Mouse (Mus musculus) heart, adult 18-20 months (tissue): ENCODE results near the gene Prss30. TPM values are rescaled to one million over a fixed set of nuclear protein-coding genes. Genes with fewer than 3 reads are reported as not detected.

Experiments
- microRNA-seq, 2 experiments: library from miRNA; unstranded; fragments of <30 nt; microRNA quantifications; one replicate each; pipeline ENCODE4 v1.2.0; 2022
- total RNA-seq, 2 experiments: library from RNA; stranded (reverse); gene quantifications; 2 replicates each; pipeline ENCODE4 v1.2.3; 2021

Gene Prss30
- total RNA-seq, 2 experiments from 2014 or later, result not detected

Small RNA genes within 50 kb of the gene (microRNA-seq; reads per million reads assigned to microRNA genes)
- 0 reads per million in 2 experiments for gene Gm27700

Other genes starting within 250 kb of the Prss30 start
- gene Paqr4, start 239.7 kb downstream of the Prss30 start, total RNA-seq, result 10 to 100 TPM; 22.9 to 29.2 TPM
- under 1 TPM; 0.15 to 0.18 TPM for gene Kremen2, start 234.7 kb downstream of the Prss30 start, total RNA-seq
- gene Flywch1, start 209.0 kb downstream of the Prss30 start, total RNA-seq, result 10 to 100 TPM; 38.1 to 40.7 TPM
- under 1 TPM in 1 of 2 experiments, not detected in 1; 0.55 TPM for gene Flywch2, start 194.5 kb downstream of the Prss30 start, total RNA-seq
- 100 to 1,000 TPM; 125 to 153 TPM for gene Srrm2, start 190.0 kb downstream of the Prss30 start, total RNA-seq
- gene Elob, start 151.4 kb downstream of the Prss30 start, total RNA-seq, result 100 to 1,000 TPM; 357 to 360 TPM
- not detected for gene Prss33, start 144.5 kb downstream of the Prss30 start, total RNA-seq
- gene Prss32, start 136.7 kb downstream of the Prss30 start, total RNA-seq, result not detected
- not detected for gene Prss41, start 136.4 kb downstream of the Prss30 start, total RNA-seq
- not detected for gene Prss21, start 112.5 kb downstream of the Prss30 start, total RNA-seq
- not detected for gene Dcpp1, start 99.7 kb downstream of the Prss30 start, total RNA-seq
- not detected for gene Dcpp2, start 99.7 kb downstream of the Prss30 start, total RNA-seq
- not detected for gene Dcpp3, start 63.1 kb downstream of the Prss30 start, total RNA-seq
- gene Sbp, start 38.9 kb downstream of the Prss30 start, total RNA-seq, result not detected
- not detected for gene Sbpl, start 25.3 kb downstream of the Prss30 start, total RNA-seq
- not detected for gene Prss22, start 17.5 kb upstream of the Prss30 start, total RNA-seq
- gene Prss27, start 57.6 kb upstream of the Prss30 start, total RNA-seq, result not detected
- 1 to 10 TPM; 7.5 to 7.8 TPM for gene Kctd5, start 92.9 kb upstream of the Prss30 start, total RNA-seq
- gene Pdpk1, start 170.4 kb upstream of the Prss30 start, total RNA-seq, result 10 to 100 TPM; 39.7 to 41.1 TPM
- 10 to 100 TPM in 1 of 2 experiments, 1 to 10 TPM in 1; 8.3 to 13.5 TPM for gene Amdhd2, start 183.2 kb upstream of the Prss30 start, total RNA-seq
- gene Atp6v0c, start 189.1 kb upstream of the Prss30 start, total RNA-seq, result 100 to 1,000 TPM; 241 to 255 TPM
- gene Tbc1d24, start 225.0 kb upstream of the Prss30 start, total RNA-seq, result 10 to 100 TPM; 12.3 to 14.4 TPM
- gene Ntn3, start 229.0 kb upstream of the Prss30 start, total RNA-seq, result under 1 TPM; 0.67 to 0.72 TPM
- 1 to 10 TPM; 1.9 to 3.0 TPM for gene Tedc2, start 240.3 kb upstream of the Prss30 start, total RNA-seq